Mouse (Mus musculus) thymus, postnatal 10 days (tissue): Measurements from ENCODE around the gene Psmd4.
"Not testable (repeated sequence)": the region's sequence is repeated elsewhere in the genome, so short reads cannot be mapped to it uniquely, and the experiment has no call there.

Experiments
- DNase-seq, 2 experiments: peaks; one replicate each; pipeline ENCODE4 v3.0.0; 2021; ENCODE audit warnings: low spot score in 2 of 2

Gene Psmd4

GRCm38 (mm10) chr3:95024551-95024950, 17.9 kb downstream of the Psmd4 start:
- DNase-seq = no peak

GRCm38 (mm10) chr3:95020956-95021355, 21.5 kb downstream of the Psmd4 start:
- DNase-seq = not testable (repeated sequence)

- no peak for DNase-seq
These were observed 23.7 kb downstream of the Psmd4 start for GRCm38 (mm10) chr3:95018741-95019140.

GRCm38 (mm10) chr3:95016532-95017056, 25.8 kb downstream of the Psmd4 start:
- DNase-seq = no peak

- DNase-seq = peak; percentile 86 to 90
These were observed 26.4 kb downstream of the Psmd4 start for GRCm38 (mm10) chr3:95015891-95016531.

- DNase-seq = peak; percentile 99 to 100
These were observed 27.0 kb downstream of the Psmd4 start, which contains the start of gene Zfp687 for GRCm38 (mm10) chr3:95015337-95015872. Gene Zfp687 (minus strand): TSS chr3:95015448.

GRCm38 (mm10) chr3:95014428-95015151, 27.8 kb downstream of the Psmd4 start:
- peak in 1 of 2 experiments; percentile 42 for DNase-seq

GRCm38 (mm10) chr3:95013699-95014427, 28.6 kb downstream of the Psmd4 start:
- DNase-seq = no peak

- no peak for DNase-seq
These were observed 29.4 kb downstream of the Psmd4 start for GRCm38 (mm10) chr3:95012982-95013381.

- no peak for DNase-seq
These were observed 32.0 kb downstream of the Psmd4 start for GRCm38 (mm10) chr3:95010396-95010795.

GRCm38 (mm10) chr3:95007706-95008105, 34.7 kb downstream of the Psmd4 start:
- no peak for DNase-seq

- no peak for DNase-seq
These were observed 36.8 kb downstream of the Psmd4 start for GRCm38 (mm10) chr3:95005651-95006050.

GRCm38 (mm10) chr3:95003273-95003672, 39.1 kb downstream of the Psmd4 start:
- no peak for DNase-seq

GRCm38 (mm10) chr3:95002569-95002968, 39.8 kb downstream of the Psmd4 start:
- no peak for DNase-seq

GRCm38 (mm10) chr3:94996946-94997345, 45.5 kb downstream of the Psmd4 start:
- peak; percentile 70 to 91 for DNase-seq

- DNase-seq = no peak
These were observed 53.2 kb downstream of the Psmd4 start for GRCm38 (mm10) chr3:94989159-94989761.

- DNase-seq = no peak
These were observed 54.8 kb downstream of the Psmd4 start for GRCm38 (mm10) chr3:94987578-94987977.

GRCm38 (mm10) chr3:94985513-94985912, 56.9 kb downstream of the Psmd4 start:
- no peak for DNase-seq

- no peak for DNase-seq
These were observed 58.1 kb downstream of the Psmd4 start for GRCm38 (mm10) chr3:94984312-94984711.
